ENCODE assay signal across 8 mouse cellular contexts in the genomic region with DNA sequence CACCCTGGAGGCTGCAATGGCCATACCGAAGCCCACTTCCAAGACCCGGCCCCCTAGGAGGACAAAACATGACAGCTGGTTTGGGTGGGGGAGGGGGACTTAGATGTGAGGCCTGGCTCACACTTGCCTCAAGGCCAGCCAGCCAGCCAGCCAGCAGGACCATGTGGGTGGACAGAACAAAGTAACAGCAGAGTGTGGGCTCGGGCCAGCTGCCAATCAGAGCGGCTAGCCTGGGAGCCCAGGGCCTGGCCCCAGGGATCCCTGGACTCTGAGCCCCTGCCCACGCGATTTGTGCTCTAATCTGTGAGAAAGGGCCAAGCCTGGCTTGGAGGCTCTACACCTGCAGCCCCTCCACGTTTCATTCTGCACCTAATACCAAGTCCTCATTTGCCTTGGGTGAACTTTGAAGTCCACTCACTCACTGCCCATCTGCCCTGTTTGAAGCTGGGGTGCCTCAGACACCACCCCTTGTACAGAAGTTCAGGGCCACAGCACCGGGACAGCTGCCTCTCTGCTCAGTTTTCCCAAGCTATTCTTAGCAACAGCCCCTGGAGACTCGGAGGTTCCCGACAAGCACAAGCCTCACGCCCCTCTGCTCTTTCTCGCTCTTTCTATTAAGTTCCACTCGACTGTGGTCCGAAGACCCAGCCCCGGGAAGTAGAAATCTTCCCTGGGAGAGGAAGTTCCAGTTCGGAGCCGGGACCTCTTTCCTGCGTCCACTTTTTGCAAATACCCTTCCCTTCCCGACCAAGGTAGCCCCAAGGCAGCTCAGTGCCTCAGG. TPM values are rescaled to one million over a fixed set of nuclear protein-coding genes. Genes with fewer than 3 reads are reported as not detected.
DNase-seq lines count a peak whose midpoint lies in the region; ATAC-seq and TF ChIP-seq lines count a peak whose summit lies in the region.

No protein-coding gene starts in this region.

- H3K4me3 ChIP-seq in ES-Bruce4 (ENCODE audit: low read depth, low read length): peak overlapping the region; percentile 56
- H3K4me3 ChIP-seq in forebrain, embryonic 14.5 days (ENCODE audit: low read depth, low read length): peak overlapping the region; percentile 36
- peak overlapping the region; percentile 50 for H3K4me3 ChIP-seq in lung, embryonic 15.5 days

- no peak for TF ChIP-seq EP300 in ES-Bruce4 (IDR thresholded peaks at IDR 0.05; ENCODE audit: insufficient read depth, low read depth, low read length)

- WGBS in forebrain, embryonic 14.5 days: 7% methylated on average over 19 of the region's 19 CpGs
- WGBS in lung, embryonic 15.5 days: 5% methylated on average over 19 of the region's 19 CpGs

- H3K9ac ChIP-seq in ES-Bruce4 (ENCODE audit: low read depth, poor library complexity, severe bottlenecking): no peak overlapping the region
- peak overlapping the region; percentile 68 for H3K9ac ChIP-seq in forebrain, embryonic 14.5 days (ENCODE audit: low read length)
- H3K9ac ChIP-seq in lung, embryonic 15.5 days: peak overlapping the region; percentile 59

- peaks cover 4% of the 10 kb centered on the region; the same call in 1 of the 2 replicates for H3K36me3 ChIP-seq in ES-Bruce4 (ENCODE audit: control insufficient read depth, insufficient read depth, low read length, poor library complexity, severe bottlenecking)
- peaks cover 41% of the 10 kb centered on the region for H3K36me3 ChIP-seq in forebrain, embryonic 14.5 days (ENCODE audit: control insufficient read depth, insufficient read depth, low read length)
- peaks cover 36% of the 10 kb centered on the region for H3K36me3 ChIP-seq in lung, embryonic 15.5 days

- no peaks in the 10 kb centered on the region for H3K4me1 ChIP-seq in ES-Bruce4 (ENCODE audit: control insufficient read depth, insufficient read depth, low read length)
- peaks cover 22% of the 10 kb centered on the region for H3K4me1 ChIP-seq in forebrain, embryonic 14.5 days (ENCODE audit: control insufficient read depth, insufficient read depth, low read length)
- H3K4me1 ChIP-seq in lung, embryonic 15.5 days: peaks cover 31% of the 10 kb centered on the region

- peak; percentile 74 for DNase-seq in brain, embryonic 14.5 days (ENCODE audit: low read depth)
- peak; percentile 55 for DNase-seq in forebrain, embryonic 14.5 days (ENCODE audit: low spot score)
- peak; percentile 64 to 78 for DNase-seq in heart, postnatal 14 days
- peak; percentile 78 to 82 for DNase-seq in layer of hippocampus, adult 8-10 months (ENCODE audit: low spot score in 2 of 2)
- DNase-seq in right cerebral cortex, postnatal 10 days (ENCODE audit: low spot score in 2 of 2): peak; percentile 87 to 89
- no peak for DNase-seq in thymus, postnatal 14 days

- intact Hi-C loops in heart, postnatal 14 days (cut with DNase I): no loop called here

- no peak overlapping the region for H3K27ac ChIP-seq in ES-Bruce4 (ENCODE audit: insufficient read depth, low read length)
- peak overlapping the region; percentile 87 for H3K27ac ChIP-seq in forebrain, embryonic 14.5 days (ENCODE audit: low read depth, low read length)
- H3K27ac ChIP-seq in lung, embryonic 15.5 days: peak overlapping the region; percentile 98

- TF ChIP-seq CTCF in ES-Bruce4 (IDR thresholded peaks at IDR 0.05; ENCODE audit: low read depth, low read length): no peak
- no peak for TF ChIP-seq CTCF in brain, embryonic 14.5 days (IDR thresholded peaks at IDR 0.05; ENCODE audit: borderline replicate concordance, extremely low read depth, insufficient read depth, insufficient read length)

- peak overlapping the region; percentile 76 for H3K4me2 ChIP-seq in forebrain, embryonic 14.5 days (ENCODE audit: low read length)
- peak overlapping the region; percentile 94 for H3K4me2 ChIP-seq in lung, embryonic 15.5 days

- no peaks in the 10 kb centered on the region for H3K9me3 ChIP-seq in ES-Bruce4 (replicated peaks; ENCODE audit: control insufficient read depth, insufficient read depth, low read length, poor library complexity, severe bottlenecking)
- H3K9me3 ChIP-seq in forebrain, embryonic 14.5 days (replicated peaks; ENCODE audit: control insufficient read depth, low read length): no peaks in the 10 kb centered on the region
- H3K9me3 ChIP-seq in lung, embryonic 15.5 days: no peaks in the 10 kb centered on the region

- no peaks in the 10 kb centered on the region for H3K27me3 ChIP-seq in ES-Bruce4 (ENCODE audit: control insufficient read depth, insufficient read depth, low read length, poor library complexity, severe bottlenecking)
- no peaks in the 10 kb centered on the region for H3K27me3 ChIP-seq in forebrain, embryonic 14.5 days (replicated peaks; ENCODE audit: control insufficient read depth, insufficient read depth, low read length)
- no peaks in the 10 kb centered on the region for H3K27me3 ChIP-seq in lung, embryonic 15.5 days

- no peak for ATAC-seq in forebrain, embryonic 14.5 days
- ATAC-seq in lung, embryonic 15.5 days (ENCODE audit: borderline replicate concordance, extremely low read depth, low FRiP score, low TSS enrichment): no peak

- no peak for TF ChIP-seq POLR2A in ES-Bruce4 (IDR thresholded peaks at IDR 0.05; ENCODE audit: insufficient read depth, low read length)
- TF ChIP-seq POLR2A in brain, embryonic 14.5 days (IDR thresholded peaks at IDR 0.05; ENCODE audit: borderline replicate concordance, extremely low read depth, insufficient read depth, insufficient read length, poor library complexity, severe bottlenecking): no peak

RNA-seq across cellular contexts. Expression of a gene that starts 0.8 kb away (rescaled TPM):
- polyA plus RNA-seq in ES-Bruce4 (2011; ENCODE audit: insufficient read depth, insufficient read length, low read depth, missing spikeins): 0.68 and 0.82 TPM in 2 replicates
- polyA plus RNA-seq in brain, embryonic 14.5 days (2012; rRNA removed): 15.3 and 19.8 TPM in 2 replicates
- 18.7 and 21.0 TPM in 2 replicates for polyA plus RNA-seq in forebrain, embryonic 14.5 days (2014; fragmentation: Nextera tagmentation; extraction: Ambion mirVana)
- 10 to 100 TPM; 11.6 to 14.5 TPM for total RNA-seq in heart, postnatal 14 days (2021)
- 10 to 100 TPM; 22.4 to 34.7 (median 27.9) TPM for total RNA-seq in layer of hippocampus, adult 8-10 months (2022)
- polyA plus RNA-seq in lung, embryonic 15.5 days (2015; fragmentation: Nextera tagmentation; extraction: Ambion mirVana): 29.3 and 30.2 TPM in 2 replicates

RNA-seq across cellular contexts. Expression of a gene that starts 1.2 kb away (rescaled TPM):
- 175 and 192 TPM in 2 replicates for polyA plus RNA-seq in ES-Bruce4 (2011; ENCODE audit: insufficient read depth, insufficient read length, low read depth, missing spikeins)
- 158 and 207 TPM in 2 replicates for polyA plus RNA-seq in brain, embryonic 14.5 days (2012; rRNA removed)
- 44.5 and 46.0 TPM in 2 replicates for polyA plus RNA-seq in forebrain, embryonic 14.5 days (2014; fragmentation: Nextera tagmentation; extraction: Ambion mirVana)
- 10 to 100 TPM; 68.2 to 76.3 TPM for total RNA-seq in heart, postnatal 14 days (2021)
- 10 to 100 TPM; 84.8 to 98.3 (median 91.6) TPM for total RNA-seq in layer of hippocampus, adult 8-10 months (2022)
- polyA plus RNA-seq in lung, embryonic 15.5 days (2015; fragmentation: Nextera tagmentation; extraction: Ambion mirVana): 58.9 and 67.0 TPM in 2 replicates

RNA-seq across cellular contexts. Expression of a gene that starts 11.1 kb away (rescaled TPM):
- 63.9 and 72.8 TPM in 2 replicates for polyA plus RNA-seq in ES-Bruce4 (2011; ENCODE audit: insufficient read depth, insufficient read length, low read depth, missing spikeins)
- 272 and 426 TPM in 2 replicates for polyA plus RNA-seq in brain, embryonic 14.5 days (2012; rRNA removed)
- 269 and 351 TPM in 2 replicates for polyA plus RNA-seq in forebrain, embryonic 14.5 days (2014; fragmentation: Nextera tagmentation; extraction: Ambion mirVana)
- 100 to 1,000 TPM; 728 to 743 TPM for total RNA-seq in heart, postnatal 14 days (2021)
- total RNA-seq in layer of hippocampus, adult 8-10 months (2022): 100 to 1,000 TPM; 190 to 206 (median 201) TPM
- 321 and 329 TPM in 2 replicates for polyA plus RNA-seq in lung, embryonic 15.5 days (2015; fragmentation: Nextera tagmentation; extraction: Ambion mirVana)

RNA-seq across cellular contexts. Expression of a gene that starts 32.2 kb away (rescaled TPM):
- 2,641 and 2,952 TPM in 2 replicates for polyA plus RNA-seq in ES-Bruce4 (2011; ENCODE audit: insufficient read depth, insufficient read length, low read depth, missing spikeins)
- polyA plus RNA-seq in brain, embryonic 14.5 days (2012; rRNA removed): 2,157 and 2,683 TPM in 2 replicates
- polyA plus RNA-seq in forebrain, embryonic 14.5 days (2014; fragmentation: Nextera tagmentation; extraction: Ambion mirVana): 694 and 922 TPM in 2 replicates
- 100 to 1,000 TPM; 652 to 716 TPM for total RNA-seq in heart, postnatal 14 days (2021)
- 1,000 to 10,000 TPM in 1 of 4 experiments, 100 to 1,000 TPM in 3; 755 to 1,005 (median 888) TPM for total RNA-seq in layer of hippocampus, adult 8-10 months (2022)
- 907 and 974 TPM in 2 replicates for polyA plus RNA-seq in lung, embryonic 15.5 days (2015; fragmentation: Nextera tagmentation; extraction: Ambion mirVana)

RNA-seq across cellular contexts. Expression of a gene that starts 33.8 kb away (rescaled TPM):
- polyA plus RNA-seq in ES-Bruce4 (2011; ENCODE audit: insufficient read depth, insufficient read length, low read depth, missing spikeins): 35.7 and 36.5 TPM in 2 replicates
- polyA plus RNA-seq in brain, embryonic 14.5 days (2012; rRNA removed): 59.1 and 61.2 TPM in 2 replicates
- 39.6 and 42.4 TPM in 2 replicates for polyA plus RNA-seq in forebrain, embryonic 14.5 days (2014; fragmentation: Nextera tagmentation; extraction: Ambion mirVana)
- total RNA-seq in heart, postnatal 14 days (2021): 10 to 100 TPM; 17.0 to 21.0 TPM
- total RNA-seq in layer of hippocampus, adult 8-10 months (2022): 10 to 100 TPM; 44.5 to 51.5 (median 45.6) TPM
- polyA plus RNA-seq in lung, embryonic 15.5 days (2015; fragmentation: Nextera tagmentation; extraction: Ambion mirVana): 64.5 and 66.2 TPM in 2 replicates
